Mouse (Mus musculus) cerebellum, postnatal 10 days (tissue): ENCODE data around the gene Rbm19.
"Not testable (repeated sequence)": the region's sequence is repeated elsewhere in the genome, so short reads cannot be mapped to it uniquely, and the experiment has no call there.

Experiments used
- DNase-seq, 2 experiments: peaks; one replicate each; pipeline ENCODE4 v3.0.0; 2021; ENCODE audit warnings: mixed read lengths in 2 of 2

Gene Rbm19

GRCm38 (mm10) chr5:120116261-120117050 lies at the start of gene Rbm19:
Gene Rbm19 (plus strand): TSS chr5:120116465.
- DNase-seq: peak; percentile 98

DNA sequence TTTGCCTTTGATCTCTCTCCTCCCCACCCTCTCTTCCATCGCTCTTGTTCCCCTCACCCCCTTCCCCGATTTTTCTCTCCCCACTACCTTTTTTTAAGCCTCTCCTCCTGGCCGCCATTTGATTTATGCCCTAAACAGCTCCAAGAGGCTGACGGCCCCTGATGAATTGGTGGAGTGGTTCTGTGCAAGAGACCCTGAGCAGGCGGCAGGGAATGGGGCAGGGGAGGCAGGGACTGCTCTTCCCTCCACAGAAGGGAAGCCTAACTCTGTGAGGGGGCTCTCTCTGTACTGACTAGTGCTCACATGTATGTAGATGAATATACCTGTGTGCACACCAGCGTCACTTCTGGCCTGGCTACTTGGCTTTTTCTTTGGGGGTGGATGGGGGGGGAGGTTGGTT lies 49.0 kb upstream of the Rbm19 start:
- no peak for DNase-seq

GRCm38 (mm10) chr5:120074101-120074500 lies 42.2 kb upstream of the Rbm19 start:
- DNase-seq: peak; percentile 68 to 75

DNA sequence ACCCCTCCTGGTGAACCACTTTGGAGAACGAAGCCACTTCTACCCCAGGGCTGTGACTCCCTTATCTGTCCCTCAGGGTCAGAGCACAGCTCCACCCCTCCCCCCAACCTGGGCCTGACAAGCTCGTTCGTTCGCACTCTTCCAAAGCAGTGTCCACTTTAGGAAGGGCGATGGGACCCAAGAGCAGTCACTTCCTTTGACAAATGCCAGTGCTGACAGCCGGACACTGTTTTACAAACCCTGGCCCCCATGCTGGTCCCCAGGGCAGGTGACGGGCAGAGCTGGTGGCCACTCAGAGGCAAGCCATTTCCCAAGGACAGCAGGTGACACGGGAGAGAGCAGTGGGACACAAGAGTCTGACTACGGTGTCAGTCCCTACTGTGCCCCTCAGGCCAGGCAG lies 36.2 kb upstream of the Rbm19 start:
- no peak for DNase-seq

- no peak for DNase-seq
These were observed 35.8 kb upstream of the Rbm19 start for GRCm38 (mm10) chr5:120080468-120080867.

DNA sequence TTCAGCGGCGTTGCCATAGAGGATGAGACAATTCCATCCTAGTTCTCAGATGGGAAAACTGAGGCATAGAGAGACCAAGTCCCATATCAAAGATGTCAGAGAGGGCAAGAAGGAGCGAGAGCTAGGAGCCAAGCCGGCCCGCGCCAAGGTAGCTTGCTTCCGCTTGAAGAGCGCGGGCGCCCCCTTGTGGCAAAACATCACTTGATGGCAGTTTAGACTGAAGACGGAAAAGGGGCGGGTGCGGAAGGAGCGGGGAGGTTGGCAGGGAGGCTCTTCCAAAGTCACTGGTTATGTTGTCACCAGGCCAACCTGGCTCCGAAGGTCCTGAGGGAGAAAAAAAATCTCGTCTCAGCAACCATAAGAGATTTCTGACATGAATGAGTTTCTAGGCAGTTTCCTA lies 27.7 kb upstream of the Rbm19 start:
- DNase-seq: peak; percentile 96 to 98

GRCm38 (mm10) chr5:120094602-120095001 lies 21.7 kb upstream of the Rbm19 start:
- peak; percentile 74 to 78 for DNase-seq

DNA sequence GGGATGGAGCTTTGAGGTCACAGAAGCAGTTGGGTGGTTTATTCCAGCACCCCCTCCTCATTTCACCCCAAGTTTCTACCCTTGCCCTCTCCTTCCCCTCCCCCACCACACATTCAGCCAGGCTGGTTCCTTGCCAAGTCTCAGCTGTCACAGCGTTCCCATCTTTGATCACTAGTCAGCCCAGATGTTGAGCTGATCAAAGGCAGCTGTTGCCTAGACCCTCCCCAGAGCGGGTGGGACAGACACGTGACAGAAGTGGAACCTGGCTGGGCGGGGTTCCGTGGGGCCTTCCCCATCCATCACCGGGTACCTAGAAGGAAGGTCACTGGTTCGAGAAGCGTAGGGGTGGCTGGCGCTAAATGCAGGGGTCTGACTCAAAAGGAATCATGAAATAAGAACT lies 19.2 kb upstream of the Rbm19 start:
- DNase-seq: no peak

DNA sequence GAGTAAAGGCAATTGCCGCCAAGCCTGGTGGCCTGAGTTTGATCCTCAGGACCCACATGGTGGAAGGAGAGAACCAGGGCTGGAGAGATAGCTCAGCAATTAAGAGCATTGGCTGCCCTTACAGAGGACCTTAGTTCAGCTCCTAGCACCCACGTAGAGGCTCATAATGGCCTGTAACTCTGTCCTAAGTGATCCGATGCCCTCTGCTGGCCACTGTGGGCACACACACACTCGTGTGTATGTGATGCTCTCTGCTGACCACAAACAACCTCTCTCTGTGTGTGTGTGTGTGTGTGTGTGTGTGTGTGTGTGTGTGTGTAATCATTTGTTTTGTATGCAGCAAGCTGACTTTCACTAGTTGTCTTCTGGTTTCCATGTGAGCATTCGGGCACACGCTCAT lies 15.5 kb upstream of the Rbm19 start:
- no peak for DNase-seq

DNA sequence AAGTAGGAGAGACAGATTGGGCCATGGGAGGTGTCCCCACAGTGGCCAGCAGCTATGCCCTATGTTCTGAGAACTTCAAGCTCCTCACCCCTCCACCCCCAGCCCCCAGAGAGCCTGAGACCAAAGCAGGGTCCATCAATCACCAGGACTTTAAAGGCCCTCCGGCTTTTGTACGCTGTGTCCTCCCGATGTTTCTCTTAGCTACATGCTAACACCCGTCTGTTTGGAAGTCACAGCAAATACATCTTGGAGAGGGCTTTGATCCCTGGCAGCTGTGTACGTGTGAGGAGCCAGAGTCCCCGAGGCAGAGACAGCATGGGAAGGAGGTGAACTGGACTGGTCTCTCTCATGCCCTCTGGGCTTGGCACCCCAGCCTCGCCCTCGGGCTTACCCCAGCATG lies 14.2 kb upstream of the Rbm19 start:
- DNase-seq: no peak

- DNase-seq: peak; percentile 67 to 76
These were observed 13.5 kb upstream of the Rbm19 start for GRCm38 (mm10) chr5:120102732-120103131.

GRCm38 (mm10) chr5:120103458-120103857 lies 12.8 kb upstream of the Rbm19 start:
- DNase-seq: no peak

GRCm38 (mm10) chr5:120106424-120107073 lies 9.7 kb upstream of the Rbm19 start:
- peak; percentile 58 to 64 for DNase-seq

GRCm38 (mm10) chr5:120114361-120114760 lies 1.9 kb upstream of the Rbm19 start:
- DNase-seq: no peak

DNA sequence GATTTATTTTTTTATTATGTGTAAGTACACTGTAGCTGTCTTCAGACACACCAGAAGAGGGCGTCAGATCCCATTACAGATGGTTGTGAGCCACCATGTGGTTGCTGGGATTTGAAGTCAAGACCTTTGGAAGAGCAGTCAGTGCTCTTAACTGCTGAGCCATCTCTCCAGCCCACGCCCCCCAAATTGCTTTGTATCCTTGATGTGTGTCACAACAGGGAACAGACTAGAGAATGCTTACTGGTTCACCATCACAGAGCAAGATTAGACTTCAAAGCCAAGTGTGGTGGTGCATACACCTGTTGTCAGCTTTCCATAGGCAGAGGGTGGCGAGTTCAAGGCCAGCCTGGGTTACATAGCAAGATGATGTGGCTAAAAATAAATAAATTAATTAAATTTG lies 896 bp downstream of the Rbm19 start:
- DNase-seq: not testable (repeated sequence)

DNA sequence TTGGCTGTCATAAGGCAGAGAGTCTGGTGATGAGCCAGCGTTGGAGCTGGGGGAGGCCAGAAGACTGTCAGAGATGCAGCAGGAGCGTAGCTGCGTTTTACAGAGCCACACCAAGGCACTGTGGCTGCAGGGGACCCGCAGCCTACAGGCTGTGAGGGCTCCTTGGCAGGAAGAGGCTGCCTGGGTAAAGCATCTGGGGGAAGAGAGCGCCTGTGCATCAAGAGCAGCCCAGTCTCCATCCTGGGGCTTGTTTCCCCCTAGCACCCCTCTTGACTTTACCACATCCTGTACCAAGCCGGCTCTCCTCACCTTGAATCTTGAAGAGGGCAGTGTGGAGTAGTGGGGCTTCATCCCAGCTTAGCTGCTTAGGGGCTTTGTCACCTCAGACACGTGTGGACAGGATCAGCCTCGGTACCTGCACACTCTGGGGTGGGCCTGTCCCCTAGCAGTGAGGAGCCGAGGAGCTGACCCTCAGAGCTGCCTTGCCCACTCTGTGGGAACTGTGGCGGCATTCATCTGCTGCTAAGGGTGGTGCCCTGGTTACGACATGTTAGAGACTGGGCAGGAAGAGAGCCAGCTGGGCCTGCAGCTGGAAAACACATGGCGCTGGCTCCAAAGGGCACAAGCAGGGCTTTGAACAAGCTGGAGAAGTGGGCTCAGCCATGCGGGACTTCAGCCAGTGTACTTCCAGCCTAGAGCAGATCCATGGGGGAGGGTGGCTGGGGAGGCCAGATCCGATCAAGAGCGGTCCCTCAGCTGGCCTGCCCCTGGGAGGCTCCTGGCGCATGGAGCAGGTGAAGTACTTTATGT lies 8.8 kb downstream of the Rbm19 start:
- no peak for DNase-seq

DNA sequence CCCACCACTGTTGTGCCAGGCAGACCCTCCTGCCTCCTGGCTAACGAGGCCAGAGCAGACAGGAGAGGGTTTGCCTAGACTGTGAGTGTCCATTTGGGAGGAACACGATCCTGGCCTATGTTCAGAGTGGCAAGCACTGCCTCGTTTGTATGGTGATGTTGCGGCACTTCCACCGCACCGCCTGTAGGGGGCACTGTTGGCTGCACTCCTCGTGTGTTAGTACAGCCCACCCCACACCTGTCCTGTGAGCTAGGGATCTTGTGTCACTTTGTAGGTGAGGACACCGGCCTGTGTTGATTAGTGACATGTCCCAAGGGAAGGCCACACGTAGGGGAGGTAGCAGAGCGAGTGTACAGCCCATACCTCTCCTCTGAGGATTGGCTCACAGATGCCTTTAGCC lies 11.4 kb downstream of the Rbm19 start:
- DNase-seq: peak; percentile 63 to 74

- DNase-seq: no peak
These were observed 12.2 kb downstream of the Rbm19 start for GRCm38 (mm10) chr5:120128511-120128910.

DNA sequence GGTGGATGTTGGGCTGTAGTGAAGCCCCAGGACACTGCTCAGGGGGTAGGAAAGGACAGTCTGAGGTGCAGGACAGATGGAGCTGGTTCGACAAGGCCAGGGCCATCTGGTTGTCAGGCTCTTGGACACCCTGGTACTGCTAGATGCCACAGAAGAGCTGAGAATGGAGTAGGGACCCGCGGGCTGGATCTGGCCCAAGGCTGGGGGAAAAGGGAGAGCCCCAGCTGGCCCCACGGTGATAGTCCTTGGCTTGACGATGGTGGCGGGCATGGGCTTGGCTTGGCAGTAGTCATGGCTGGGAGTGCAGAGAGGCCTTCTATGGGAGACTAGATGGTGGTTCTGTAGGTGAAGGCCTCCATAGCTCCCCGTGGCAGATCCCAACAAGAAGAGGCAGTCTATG lies 12.8 kb downstream of the Rbm19 start:
- peak; percentile 64 to 82 for DNase-seq

- no peak for DNase-seq
These were observed 13.5 kb downstream of the Rbm19 start for GRCm38 (mm10) chr5:120129761-120130160.

DNA sequence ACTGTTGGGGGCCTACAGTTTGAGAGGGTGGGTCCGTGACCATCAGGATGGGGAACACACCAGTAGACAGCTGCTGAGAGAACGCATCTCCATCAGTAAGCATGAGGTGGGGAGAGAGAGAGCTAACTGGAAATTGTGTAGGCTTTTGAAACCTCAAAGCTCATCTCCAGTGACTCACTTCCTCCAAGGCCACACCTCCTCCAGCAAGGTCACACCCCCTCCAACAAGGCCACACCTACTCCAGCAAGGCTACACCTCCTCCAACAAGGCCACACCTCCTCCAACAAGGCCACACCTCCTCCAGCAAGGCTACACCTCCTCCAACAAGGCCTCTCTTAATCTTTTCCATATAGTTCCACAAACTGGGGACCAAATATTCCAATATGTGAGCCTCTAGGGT lies 13.9 kb downstream of the Rbm19 start:
- DNase-seq: no peak

DNA sequence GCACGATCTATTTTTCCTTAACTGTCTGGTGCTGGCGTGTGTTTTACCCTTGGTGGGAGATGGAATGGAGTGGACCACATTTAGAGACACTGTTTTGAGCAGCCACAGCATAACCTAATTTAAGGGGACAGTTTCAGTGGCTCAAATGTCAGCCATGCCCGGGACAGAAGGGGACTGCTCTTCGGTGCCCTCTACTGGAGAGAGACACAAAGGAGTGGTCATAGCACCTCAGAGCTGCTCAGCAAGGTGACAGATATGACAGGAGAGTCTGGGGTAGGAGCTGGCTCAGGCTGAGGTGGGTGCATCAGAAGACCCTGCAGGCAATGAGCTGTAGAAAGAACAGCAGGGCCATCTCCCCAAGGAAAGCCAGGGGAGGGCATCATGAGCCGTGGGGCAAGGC lies 15.3 kb downstream of the Rbm19 start:
- peak; percentile 72 to 80 for DNase-seq

DNA sequence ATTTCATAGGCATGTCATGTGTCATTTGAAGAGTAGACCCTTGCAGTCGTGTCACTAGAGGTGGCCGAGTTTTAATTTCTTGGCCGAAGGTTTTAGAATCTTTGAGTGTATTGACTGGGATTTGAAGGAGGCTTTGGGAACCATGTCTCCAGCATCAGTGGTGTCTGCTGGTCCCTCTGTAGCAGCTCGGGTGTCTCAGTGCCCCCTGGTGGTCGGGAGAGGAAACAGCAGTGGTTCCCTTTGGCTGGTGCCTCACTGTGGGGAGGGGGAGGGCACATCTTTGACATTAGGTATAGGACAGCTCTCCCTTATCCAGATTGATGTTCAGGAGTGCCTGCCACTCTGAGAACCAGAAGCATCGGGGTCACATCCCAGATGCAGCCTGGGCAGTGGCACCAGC lies 17.7 kb downstream of the Rbm19 start:
- peak; percentile 74 to 82 for DNase-seq

- no peak for DNase-seq
These were observed 19.1 kb downstream of the Rbm19 start for GRCm38 (mm10) chr5:120135337-120135736.
